Mouse (Mus musculus) megakaryocyte, embryonic 14.5 days (primary cell): ENCODE measurements around the gene Hemk1.

Source experiments
- FLI1 ChIP-seq: IDR thresholded peaks from 2 replicates; pipeline ENCODE4 v1.6.1; 2012; ENCODE audit warnings: low read length, inconsistent platforms, mixed read lengths
- GATA1 ChIP-seq: IDR thresholded peaks from 3 replicates; pipeline ENCODE4 v1.6.1; 2012; ENCODE audit warnings: mixed read lengths, low read length, inconsistent platforms, borderline replicate concordance

DNA sequence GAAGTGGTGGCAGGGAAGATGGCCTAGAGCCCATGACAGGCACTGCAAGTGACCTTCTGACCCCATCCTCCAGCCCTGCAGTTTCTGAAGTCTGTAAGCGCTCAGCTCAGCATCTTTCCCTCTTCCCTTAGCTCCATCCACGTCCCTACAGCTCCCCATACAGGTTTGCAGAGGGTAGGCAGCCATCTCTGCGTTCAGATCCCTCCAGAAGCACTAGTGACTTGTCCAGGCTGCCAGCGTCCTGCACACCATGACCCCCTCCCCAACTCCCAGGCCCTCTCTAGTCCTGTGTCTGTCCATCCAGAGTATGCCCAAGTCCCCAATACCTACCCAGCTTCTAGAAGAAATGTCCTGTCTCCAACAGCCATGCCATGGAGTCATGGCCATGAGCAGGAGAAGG is 60.0 kb downstream of the Hemk1 start:
- no peak for TF ChIP-seq GATA1
- TF ChIP-seq FLI1, result no peak
